Mouse (Mus musculus): ENCODE data around the gene Scgb1c1. TPM values are rescaled to one million over a fixed set of nuclear protein-coding genes. Genes with fewer than 3 reads are reported as not detected.

Scgb1c1 gene
- polyA plus RNA-seq, 1 experiment from 2014 or later: not detected

DNA sequence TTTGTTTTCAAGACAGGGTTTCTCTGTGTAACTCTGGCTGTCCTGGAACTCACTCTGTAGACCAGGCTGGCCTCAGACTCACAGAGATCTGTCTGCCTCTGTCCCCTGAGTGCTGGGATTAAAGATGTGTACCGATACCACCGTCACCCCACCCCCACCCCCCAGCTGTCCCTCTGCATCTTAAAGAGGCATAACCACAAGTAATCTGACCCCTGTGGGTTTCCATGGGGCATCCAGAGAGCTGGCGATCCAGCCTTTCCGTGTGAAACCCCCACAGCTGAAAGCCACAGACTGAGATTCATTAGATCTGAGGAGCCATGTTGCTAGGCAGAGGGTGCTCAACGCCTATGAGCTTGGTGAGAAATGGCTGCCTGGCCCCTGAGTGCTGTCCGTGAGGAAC is 14.7 kb downstream of the Scgb1c1 start:
- Histone ChIP-seq H3K4me3 (ENCODE audit: low read length) (no peak overlapping the region), H3K9me3 (ENCODE audit: control insufficient read depth, low read length) (no peaks in the 10 kb centered on the region), H3K36me3 (ENCODE audit: control insufficient read depth, insufficient read depth, low read length) (peaks cover 49% of the 10 kb centered on the region), H3K4me2 (replicated peaks; ENCODE audit: low read depth, low read length) (no peak overlapping the region), H3K4me1 (ENCODE audit: control insufficient read depth, insufficient read depth, low read length) (peaks cover 13% of the 10 kb centered on the region), H3K9ac (ENCODE audit: low read depth, low read length) (no peak overlapping the region), H3K27me3 (ENCODE audit: control insufficient read depth, insufficient read depth, low read length) (no peaks in the 10 kb centered on the region), H3K27ac (ENCODE audit: low read depth, low read length) (no peak overlapping the region)
- no peak for ATAC-seq (ENCODE audit: low FRiP score, low TSS enrichment)
- WGBS: 77% methylated on average over 6 of the region's 6 CpGs

DNA sequence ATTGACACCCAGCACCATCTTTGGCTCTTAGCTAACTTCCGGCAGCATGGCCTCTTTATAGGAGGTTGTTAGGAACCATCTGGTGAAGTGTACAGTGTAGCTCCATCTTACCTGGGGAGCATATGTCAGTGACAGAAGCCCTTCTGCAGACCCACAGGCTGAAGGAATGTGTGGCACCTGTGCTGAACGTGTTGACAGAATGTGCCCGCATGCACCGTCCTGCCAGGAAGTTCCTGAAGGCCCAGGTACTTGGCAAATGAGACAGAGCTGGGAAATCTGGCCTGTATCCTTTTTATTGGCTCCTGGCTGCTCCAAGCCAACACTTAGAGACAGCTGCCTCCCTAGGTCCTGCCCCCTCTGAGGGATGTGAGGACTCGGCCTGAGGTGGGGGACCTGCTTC is 15.4 kb downstream of the Scgb1c1 start:
- Histone ChIP-seq H3K4me2 (replicated peaks; ENCODE audit: low read depth, low read length) (no peak overlapping the region), H3K4me1 (ENCODE audit: control insufficient read depth, insufficient read depth, low read length) (peaks cover 8% of the 10 kb centered on the region), H3K4me3 (ENCODE audit: low read length) (no peak overlapping the region), H3K9ac (ENCODE audit: low read depth, low read length) (no peak overlapping the region), H3K36me3 (ENCODE audit: control insufficient read depth, insufficient read depth, low read length) (peaks cover 49% of the 10 kb centered on the region), H3K27ac (ENCODE audit: low read depth, low read length) (no peak overlapping the region), H3K27me3 (ENCODE audit: control insufficient read depth, insufficient read depth, low read length) (no peaks in the 10 kb centered on the region), H3K9me3 (ENCODE audit: control insufficient read depth, low read length) (no peaks in the 10 kb centered on the region)
- no peak for ATAC-seq (ENCODE audit: low FRiP score, low TSS enrichment)
- WGBS: 86% methylated on average over 5 of the region's 5 CpGs

DNA sequence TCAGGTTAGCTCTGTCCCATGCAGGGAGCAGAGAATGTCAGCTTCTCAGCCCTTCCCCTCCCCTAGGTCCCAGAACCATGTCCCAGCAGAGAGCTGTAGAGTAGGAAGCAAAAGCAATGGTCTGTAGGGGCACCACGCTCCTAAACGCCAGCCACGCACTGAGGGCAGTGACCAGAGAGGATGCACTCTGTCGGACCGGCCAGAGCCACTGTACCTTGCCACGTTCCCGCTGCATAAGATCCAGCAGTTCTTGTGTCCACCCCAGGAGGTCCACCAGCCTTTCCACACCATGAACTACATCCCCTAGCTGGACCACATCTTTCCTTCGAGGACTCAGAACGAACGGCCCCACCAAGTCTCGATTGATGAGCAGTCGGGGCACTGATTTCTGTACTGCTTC is 19.4 kb downstream of the Scgb1c1 start:
- WGBS: 89% methylated on average over 12 of the region's 12 CpGs
- Histone ChIP-seq H3K4me3 (ENCODE audit: low read length) (no peak overlapping the region), H3K36me3 (ENCODE audit: control insufficient read depth, insufficient read depth, low read length) (peaks cover 45% of the 10 kb centered on the region), H3K9me3 (ENCODE audit: control insufficient read depth, low read length) (no peaks in the 10 kb centered on the region), H3K27ac (ENCODE audit: low read depth, low read length) (no peak overlapping the region), H3K4me1 (ENCODE audit: control insufficient read depth, insufficient read depth, low read length) (no peaks in the 10 kb centered on the region), H3K9ac (ENCODE audit: low read depth, low read length) (no peak overlapping the region), H3K27me3 (ENCODE audit: control insufficient read depth, insufficient read depth, low read length) (no peaks in the 10 kb centered on the region), H3K4me2 (replicated peaks; ENCODE audit: low read depth, low read length) (no peak overlapping the region)
- ATAC-seq (ENCODE audit: low FRiP score, low TSS enrichment): no peak

DNA sequence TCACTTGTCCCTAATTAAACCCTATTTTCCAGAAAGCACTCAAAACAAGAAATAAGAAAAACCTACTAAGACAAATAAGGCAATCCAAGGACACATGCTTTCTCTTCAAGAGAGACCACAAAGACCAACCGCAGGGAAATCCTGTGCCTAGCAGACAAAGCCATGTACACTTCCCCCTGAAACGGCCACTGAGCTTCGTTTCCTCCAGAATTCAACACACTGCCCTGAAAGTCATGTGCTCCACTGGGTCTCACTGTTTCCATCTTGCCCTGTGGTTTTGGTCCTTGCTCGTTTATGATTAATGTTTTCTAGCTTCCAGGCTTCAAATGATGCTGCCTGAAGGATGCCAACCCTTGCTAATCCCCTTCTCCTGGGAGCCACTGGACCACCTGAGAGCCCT is 28.9 kb downstream of the Scgb1c1 start:
- no peak overlapping the region for H3K9ac ChIP-seq (ENCODE audit: low read depth, low read length)
- no peak overlapping the region for H3K4me2 ChIP-seq (replicated peaks; ENCODE audit: low read depth, low read length)
- no peaks in the 10 kb centered on the region for H3K9me3 ChIP-seq (ENCODE audit: control insufficient read depth, low read length)
- H3K4me3 ChIP-seq (ENCODE audit: low read length): no peak overlapping the region
- 90% methylated on average over 4 of the region's 4 CpGs for WGBS
- H3K36me3 ChIP-seq (ENCODE audit: control insufficient read depth, insufficient read depth, low read length): peaks cover 15% of the 10 kb centered on the region; the same call in 1 of the 2 replicates
- H3K27me3 ChIP-seq (ENCODE audit: control insufficient read depth, insufficient read depth, low read length): no peaks in the 10 kb centered on the region
- ATAC-seq (ENCODE audit: low FRiP score, low TSS enrichment): no peak
- H3K4me1 ChIP-seq (ENCODE audit: control insufficient read depth, insufficient read depth, low read length): no peaks in the 10 kb centered on the region
- H3K27ac ChIP-seq (ENCODE audit: low read depth, low read length): no peak overlapping the region

DNA sequence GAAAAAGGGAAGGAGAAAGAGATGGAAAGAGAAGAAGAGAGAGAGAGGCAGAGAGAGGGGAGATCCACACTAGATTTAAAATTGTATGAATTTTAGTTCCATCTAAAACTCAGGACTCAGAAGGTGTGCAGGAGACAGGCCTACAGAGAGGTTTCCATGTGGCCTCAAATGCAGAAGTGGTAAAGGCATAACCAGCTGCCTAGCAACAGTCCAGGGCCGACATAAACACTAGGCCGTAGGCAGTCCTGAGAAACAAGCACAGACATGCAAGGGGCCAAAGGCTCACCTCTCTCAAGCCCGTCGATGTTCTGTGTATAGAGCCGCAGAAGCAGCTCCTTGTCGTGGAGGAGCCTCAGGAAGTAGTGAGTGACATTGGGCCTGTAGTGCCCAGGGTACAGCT is 32.0 kb downstream of the Scgb1c1 start:
- WGBS: 86% methylated on average over 6 of the region's 6 CpGs
- no peak for ATAC-seq (ENCODE audit: low FRiP score, low TSS enrichment)
- H3K36me3 ChIP-seq (ENCODE audit: control insufficient read depth, insufficient read depth, low read length): peaks cover 12% of the 10 kb centered on the region; the same call in 1 of the 2 replicates
- H3K27me3 ChIP-seq (ENCODE audit: control insufficient read depth, insufficient read depth, low read length): no peaks in the 10 kb centered on the region
- H3K9me3 ChIP-seq (ENCODE audit: control insufficient read depth, low read length): no peaks in the 10 kb centered on the region
- H3K9ac ChIP-seq (ENCODE audit: low read depth, low read length): no peak overlapping the region
- H3K4me1 ChIP-seq (ENCODE audit: control insufficient read depth, insufficient read depth, low read length): no peaks in the 10 kb centered on the region; the same call in 1 of the 2 replicates
- H3K27ac ChIP-seq (ENCODE audit: low read depth, low read length): no peak overlapping the region
- H3K4me3 ChIP-seq (ENCODE audit: low read length): no peak overlapping the region
- no peak overlapping the region for H3K4me2 ChIP-seq (replicated peaks; ENCODE audit: low read depth, low read length)

DNA sequence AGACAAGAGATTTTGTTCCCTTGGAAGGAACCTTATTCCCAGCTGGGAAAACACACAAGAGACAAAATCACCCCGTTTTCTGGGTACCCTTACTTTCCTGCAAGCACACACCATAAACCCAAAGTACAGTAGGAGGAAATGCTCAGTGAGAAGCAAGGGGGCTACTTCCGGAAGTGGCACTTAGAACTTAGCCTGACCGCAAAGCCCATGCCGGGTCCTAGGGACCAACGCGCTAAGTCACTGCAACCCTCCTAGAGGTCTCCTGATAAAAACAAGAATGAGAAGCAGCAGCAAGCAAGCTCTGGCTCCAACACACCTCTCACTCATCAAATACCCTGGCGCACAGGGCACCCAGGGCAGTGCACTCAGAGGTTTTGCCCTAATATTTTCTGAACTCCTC is 34.0 kb downstream of the Scgb1c1 start:
- Histone ChIP-seq H3K9ac (ENCODE audit: low read depth, low read length) (no peak overlapping the region), H3K4me1 (ENCODE audit: control insufficient read depth, insufficient read depth, low read length) (no peaks in the 10 kb centered on the region; the same call in 1 of the 2 replicates), H3K4me3 (ENCODE audit: low read length) (no peak overlapping the region), H3K36me3 (ENCODE audit: control insufficient read depth, insufficient read depth, low read length) (peaks cover 18% of the 10 kb centered on the region; the same call in 1 of the 2 replicates), H3K4me2 (replicated peaks; ENCODE audit: low read depth, low read length) (no peak overlapping the region), H3K27me3 (ENCODE audit: control insufficient read depth, insufficient read depth, low read length) (no peaks in the 10 kb centered on the region), H3K9me3 (ENCODE audit: control insufficient read depth, low read length) (no peaks in the 10 kb centered on the region), H3K27ac (ENCODE audit: low read depth, low read length) (no peak overlapping the region)
- ATAC-seq (ENCODE audit: low FRiP score, low TSS enrichment): no peak
- WGBS: 94% methylated on average over 7 of the region's 7 CpGs

DNA sequence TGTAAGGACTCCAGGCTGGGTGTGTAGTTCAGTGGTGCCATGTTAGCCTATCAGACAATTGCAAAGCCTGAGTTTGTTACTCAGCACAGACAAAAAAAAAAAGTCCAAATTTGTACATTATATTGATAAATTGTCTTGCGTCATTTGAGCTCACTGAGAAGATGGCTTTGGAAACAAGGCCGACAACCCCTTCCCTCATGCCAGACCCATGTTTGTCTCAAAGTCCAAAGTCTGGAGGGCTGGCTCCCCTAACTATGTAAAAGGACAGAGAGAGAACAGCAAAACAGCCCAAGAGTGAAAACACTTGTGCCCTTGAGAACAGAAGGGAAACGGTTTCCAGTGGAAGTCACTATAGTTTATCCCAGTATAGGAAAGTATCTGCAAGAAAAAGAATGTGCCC is 35.1 kb downstream of the Scgb1c1 start:
- Histone ChIP-seq H3K27ac (ENCODE audit: low read depth, low read length) (no peak overlapping the region), H3K4me3 (ENCODE audit: low read length) (no peak overlapping the region), H3K4me1 (ENCODE audit: control insufficient read depth, insufficient read depth, low read length) (no peaks in the 10 kb centered on the region; the same call in 1 of the 2 replicates), H3K36me3 (ENCODE audit: control insufficient read depth, insufficient read depth, low read length) (peaks cover 16% of the 10 kb centered on the region; the same call in 1 of the 2 replicates), H3K9me3 (ENCODE audit: control insufficient read depth, low read length) (no peaks in the 10 kb centered on the region), H3K4me2 (replicated peaks; ENCODE audit: low read depth, low read length) (no peak overlapping the region), H3K27me3 (ENCODE audit: control insufficient read depth, insufficient read depth, low read length) (no peaks in the 10 kb centered on the region), H3K9ac (ENCODE audit: low read depth, low read length) (no peak overlapping the region)
- no peak for ATAC-seq (ENCODE audit: low FRiP score, low TSS enrichment)
- WGBS: 71% methylated on average over 3 of the region's 3 CpGs

DNA sequence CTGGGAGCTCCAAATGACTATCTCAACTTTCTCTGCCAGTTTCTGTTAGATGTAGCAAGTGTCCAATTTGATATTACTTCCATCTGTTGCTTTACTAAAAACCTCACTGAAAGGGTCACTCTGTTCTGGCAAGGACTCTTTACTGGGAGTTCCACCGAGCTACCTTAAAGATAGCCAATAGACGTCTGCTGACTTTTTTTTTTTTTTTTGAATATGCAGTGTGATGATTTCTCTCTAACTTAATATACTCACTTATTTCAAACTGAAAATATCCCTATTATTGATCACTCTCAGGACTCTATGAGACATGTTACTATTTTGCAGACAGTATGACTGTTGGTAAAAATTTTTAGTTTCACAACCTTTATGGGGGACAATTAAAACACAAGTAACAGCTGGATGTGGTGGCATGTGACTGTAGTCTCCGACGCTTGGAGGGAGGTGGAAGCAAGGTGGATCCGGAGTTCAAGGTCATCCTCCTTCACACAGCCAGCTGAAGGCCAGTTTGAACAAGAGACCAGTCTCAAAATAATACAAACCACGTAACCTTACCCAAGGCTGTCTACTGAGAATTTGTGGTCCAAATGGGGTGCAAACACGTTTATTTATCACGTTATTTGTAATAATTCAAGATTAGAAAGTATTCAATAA is 35.6 kb downstream of the Scgb1c1 start:
- no peak for ATAC-seq (ENCODE audit: low FRiP score, low TSS enrichment)
- peak overlapping the region; percentile 97 for H3K4me3 ChIP-seq (ENCODE audit: low read length)
- WGBS: 21% methylated on average over 8 of the region's 8 CpGs
- peak overlapping the region; percentile 78 for H3K4me2 ChIP-seq (replicated peaks; ENCODE audit: low read depth, low read length)
- peak overlapping the region; percentile 78; the same call in 1 of the 2 replicates for H3K9ac ChIP-seq (ENCODE audit: low read depth, low read length)
- H3K27ac ChIP-seq (ENCODE audit: low read depth, low read length): peak overlapping the region; percentile 88; the same call in 1 of the 2 replicates
- no peaks in the 10 kb centered on the region for H3K9me3 ChIP-seq (ENCODE audit: control insufficient read depth, low read length)
- peaks cover 17% of the 10 kb centered on the region; the same call in 1 of the 2 replicates for H3K36me3 ChIP-seq (ENCODE audit: control insufficient read depth, insufficient read depth, low read length)
- no peaks in the 10 kb centered on the region; the same call in 1 of the 2 replicates for H3K4me1 ChIP-seq (ENCODE audit: control insufficient read depth, insufficient read depth, low read length)
- no peaks in the 10 kb centered on the region for H3K27me3 ChIP-seq (ENCODE audit: control insufficient read depth, insufficient read depth, low read length)

DNA sequence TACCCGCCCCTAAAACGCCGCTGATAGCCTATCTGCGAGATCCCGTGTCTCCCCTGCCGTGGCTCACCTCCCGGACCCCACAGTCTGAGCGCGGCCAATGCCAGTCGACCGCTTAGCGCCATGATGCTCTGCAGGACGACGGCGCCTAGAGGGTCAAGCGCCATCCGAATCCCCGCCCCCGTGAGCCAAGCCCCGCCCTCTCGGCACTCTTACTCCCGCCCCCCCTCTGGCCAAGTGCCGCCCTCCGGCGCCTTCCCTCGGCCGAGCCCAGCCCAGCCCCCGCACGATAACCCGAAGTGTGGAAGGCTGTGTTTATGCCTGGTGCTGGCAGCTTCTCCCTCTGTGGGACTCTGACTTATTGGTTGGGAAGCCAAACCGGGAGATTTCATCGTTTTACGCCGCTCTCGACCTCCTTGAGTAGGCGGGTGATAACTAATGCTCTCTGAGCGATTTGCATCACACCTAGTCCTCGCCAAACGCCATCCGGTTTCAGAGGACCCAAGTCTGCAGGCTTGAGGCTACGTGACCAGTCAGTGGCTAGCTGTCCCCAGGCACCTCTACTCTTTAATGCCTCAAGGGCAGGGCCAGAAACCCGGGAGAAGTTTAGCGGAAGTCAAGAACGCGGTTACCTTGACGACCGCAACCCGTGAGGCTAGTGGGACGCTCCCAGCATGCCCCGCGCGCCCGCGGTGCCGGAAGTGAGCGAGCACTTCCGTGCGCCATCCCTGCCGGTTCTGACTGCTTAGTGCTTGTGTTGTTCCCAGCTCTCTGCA is 36.5 kb downstream of the Scgb1c1 start, which contains the start of the genes Psmd13 and Sirt3:
Gene Psmd13 (plus strand): TSS at position 273 of the 773 bp plus-strand sequence.
Gene Sirt3 (minus strand): TSS at position 614 of the 773 bp plus-strand sequence.
- Histone ChIP-seq H3K27me3 (ENCODE audit: control insufficient read depth, insufficient read depth, low read length) (no peaks in the 10 kb centered on the region), H3K9me3 (ENCODE audit: control insufficient read depth, low read length) (no peaks in the 10 kb centered on the region), H3K4me1 (ENCODE audit: control insufficient read depth, insufficient read depth, low read length) (no peaks in the 10 kb centered on the region; the same call in 1 of the 2 replicates), H3K4me3 (ENCODE audit: low read length) (peak within 1 kb of the TSS; percentile 97), H3K9ac (ENCODE audit: low read depth, low read length) (peak within 1 kb of the TSS; percentile 78), H3K36me3 (ENCODE audit: control insufficient read depth, insufficient read depth, low read length) (peaks cover 21% of the 10 kb centered on the region), H3K27ac (ENCODE audit: low read depth, low read length) (peak within 1 kb of the TSS; percentile 88), H3K4me2 (replicated peaks; ENCODE audit: low read depth, low read length) (peak within 1 kb of the TSS; percentile 78)
- WGBS: under 1% methylated on average over 59 of the region's 59 CpGs
- ATAC-seq (ENCODE audit: low FRiP score, low TSS enrichment): peak; percentile 98
